Mouse (Mus musculus): ENCODE data around the gene Cwc25.

- TF ChIP-seq EP300 (IDR thresholded peaks at IDR 0.05) (no peak), CTCF (IDR thresholded peaks at IDR 0.05) (no peak)
These were observed 12.6 kb upstream of the Cwc25 start for GRCm38 (mm10) chr11:97778918-97779317.
